Mouse (Mus musculus) common myeloid progenitor, adult 5-6 weeks (primary cell): Measurements from ENCODE around the gene Lyzl6. TPM values are rescaled to one million over a fixed set of nuclear protein-coding genes. Genes with fewer than 3 reads are reported as not detected.

Source experiments
- ATAC-seq: replicated peaks from 2 replicates; pipeline ENCODE4 v1.8.0; 2016; ENCODE audit warnings: low read depth, mild to moderate bottlenecking, moderate TSS enrichment, inconsistent platforms; ENCODE audit not compliant: poor library complexity, severe bottlenecking
- total RNA-seq: library from RNA; stranded (forward); fragments of 200-1000, 187-1606 nt; gene quantifications from 2 replicates; pipeline ENCODE4 v1.2.3, GENCODE M21; 2017

Lyzl6 gene
- total RNA-seq = not detected in 2 replicates

DNA sequence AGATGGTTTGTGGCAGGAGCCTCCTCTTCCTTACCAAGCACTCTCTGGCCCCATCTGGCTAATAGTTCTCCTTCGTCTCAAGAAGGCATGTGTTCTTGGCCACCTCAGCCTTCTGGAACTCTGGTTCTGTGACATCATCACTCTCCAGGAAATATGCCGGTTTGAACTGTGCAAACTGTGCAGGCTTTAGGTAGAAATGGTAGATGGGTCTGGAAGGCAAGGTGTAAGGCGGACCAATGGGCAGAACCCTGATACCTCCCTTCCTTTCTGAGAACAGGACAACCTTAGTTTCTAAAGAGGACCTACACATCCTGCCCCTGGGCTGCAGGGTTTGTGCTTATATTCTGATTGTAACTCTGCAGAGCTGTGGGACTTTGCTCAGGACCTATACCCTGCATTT, at the start of gene Lyzl6:
Gene Lyzl6, minus strand, starts transcription at position 101 of the 400 bp plus-strand sequence.
- no peak for ATAC-seq

DNA sequence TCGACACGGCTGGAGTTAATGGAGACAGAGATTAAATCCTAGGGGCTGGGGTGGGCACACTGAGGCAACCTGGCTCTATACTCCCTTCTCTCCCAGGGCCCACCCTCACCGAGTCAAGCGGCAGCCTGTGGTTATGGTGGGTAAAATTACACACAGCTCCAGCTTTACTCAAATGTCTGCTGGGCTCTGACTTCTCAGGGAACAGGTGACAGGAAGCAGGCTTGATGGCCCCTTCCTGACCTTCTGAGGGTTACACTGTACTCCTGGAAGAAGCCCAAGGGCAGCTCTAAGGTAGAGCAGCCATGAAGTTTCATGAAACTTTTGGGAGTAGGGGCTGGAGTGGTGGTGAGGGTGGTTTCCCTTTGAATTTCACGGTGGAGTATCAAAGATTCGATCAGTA, 48.0 kb upstream of the Lyzl6 start:
- ATAC-seq = peak; percentile 27

DNA sequence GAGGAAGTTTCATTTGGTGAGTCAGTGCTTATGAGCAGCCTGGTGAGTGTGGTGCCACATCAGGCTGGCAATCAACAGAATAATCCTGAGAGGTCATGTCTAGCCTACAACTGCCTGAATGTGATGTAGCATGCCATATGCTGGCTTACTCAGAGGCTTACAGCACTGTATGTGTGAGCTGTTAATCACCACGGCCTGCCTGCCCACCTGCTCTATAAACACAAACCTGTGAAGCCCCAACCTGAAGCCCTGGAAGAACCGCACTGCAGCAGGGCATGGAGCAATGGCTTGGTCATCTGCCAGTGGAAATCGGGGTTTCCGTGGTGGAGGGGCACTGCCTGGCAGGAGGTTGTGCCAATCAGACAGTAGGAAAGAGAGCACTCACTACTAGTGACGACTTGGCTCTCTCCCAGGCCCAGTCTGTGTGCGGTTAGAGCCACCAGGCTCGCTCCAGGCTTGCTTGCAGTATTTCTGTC, 46.6 kb upstream of the Lyzl6 start:
- peak; percentile 76 for ATAC-seq

DNA sequence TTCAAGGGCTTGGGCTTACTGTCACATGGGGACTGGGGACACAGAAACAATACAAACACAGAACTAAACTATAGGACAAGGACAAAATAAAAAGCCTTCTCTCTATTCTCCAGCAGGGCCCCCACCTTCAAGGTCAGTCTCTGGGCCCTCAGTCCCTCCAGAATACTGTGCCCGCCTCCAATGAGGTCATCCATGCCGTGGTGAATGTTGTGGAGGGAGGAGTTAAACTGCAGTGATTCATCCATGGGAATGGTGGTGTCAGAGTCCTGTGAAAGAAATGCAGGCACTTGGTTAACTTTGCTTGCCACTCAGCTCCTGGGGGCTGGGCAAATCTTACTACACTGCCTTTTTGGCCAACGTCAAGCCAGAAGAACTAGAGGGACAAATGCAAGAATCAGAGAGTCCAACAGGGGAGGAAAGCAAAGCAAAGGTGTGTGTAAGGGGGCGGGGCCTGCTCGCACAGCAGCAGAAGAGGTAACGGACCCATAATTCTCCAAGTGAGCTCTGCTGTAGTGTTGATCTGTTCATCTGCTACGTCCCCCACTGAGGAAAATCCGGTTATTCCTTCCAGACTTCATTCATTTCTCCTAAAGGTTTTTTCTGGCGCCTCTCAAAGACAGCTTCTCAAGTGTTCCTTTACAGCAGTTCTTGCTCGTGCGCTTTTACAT, 45.1 kb upstream of the Lyzl6 start:
- no peak for ATAC-seq

DNA sequence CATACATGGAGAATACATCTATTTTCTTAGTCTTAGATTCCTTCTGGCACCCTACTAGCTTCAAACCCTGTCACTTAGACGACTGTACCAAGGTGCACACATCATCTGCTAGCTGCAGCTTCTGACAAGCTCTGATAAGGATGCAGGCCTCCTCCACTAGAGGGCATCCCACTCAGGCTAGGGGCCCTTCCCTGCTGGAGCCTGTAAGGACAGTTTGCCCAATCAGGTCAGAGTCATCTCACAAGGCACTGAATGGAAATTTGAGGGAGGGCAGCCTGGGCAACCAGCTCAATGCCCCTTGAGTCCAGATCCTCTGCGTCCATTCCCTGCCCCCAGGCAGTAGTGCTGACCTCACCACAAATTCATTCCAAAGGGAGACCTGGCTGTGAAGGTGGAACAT, 38.4 kb upstream of the Lyzl6 start:
- ATAC-seq = peak; percentile 78

DNA sequence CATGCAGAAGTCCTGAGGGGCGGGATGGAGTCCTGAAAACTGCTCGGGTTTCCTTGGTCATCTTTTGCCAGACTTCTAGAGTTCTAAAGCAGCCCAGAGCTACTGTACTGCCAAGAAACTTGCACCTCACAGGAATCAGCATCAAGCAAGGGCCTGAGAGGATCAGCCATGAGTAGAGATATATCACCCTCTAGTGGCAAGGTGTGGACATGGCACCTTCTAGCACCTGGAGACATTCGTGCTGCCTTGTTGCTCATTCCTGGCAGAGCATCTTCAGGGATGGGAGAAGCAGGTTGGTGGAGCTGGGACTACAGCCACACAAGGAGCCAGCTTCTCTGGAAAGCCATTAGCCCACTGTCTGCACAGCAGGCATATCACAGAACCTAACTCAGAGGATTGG, 36.9 kb upstream of the Lyzl6 start:
- peak; percentile 78 for ATAC-seq

DNA sequence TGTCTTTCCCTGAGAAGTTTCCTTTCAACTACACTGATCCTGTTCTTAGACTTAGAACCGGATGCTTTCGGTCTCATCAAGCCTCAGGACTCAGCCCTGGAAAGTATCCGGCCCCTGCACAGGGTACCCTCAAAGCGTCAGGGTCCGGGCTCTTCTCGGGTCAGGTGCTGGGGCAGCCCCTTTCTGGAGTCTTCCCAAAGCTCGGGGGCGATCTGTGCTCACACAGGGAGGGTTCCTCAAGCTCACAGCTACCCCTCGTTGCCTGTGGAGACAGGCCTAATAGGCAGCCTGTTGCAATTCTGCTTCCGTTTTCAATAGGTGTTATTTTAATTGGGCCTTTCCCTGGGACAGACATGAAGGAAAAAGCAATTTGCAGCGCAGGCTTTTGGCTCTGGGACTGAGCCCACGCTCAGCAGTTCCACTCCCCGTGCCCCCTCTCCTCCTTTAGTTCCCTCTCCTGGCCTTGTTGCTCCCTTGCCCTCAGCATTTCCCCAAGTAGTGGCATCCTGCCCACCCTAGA, 28.3 kb upstream of the Lyzl6 start:
- ATAC-seq = no peak

DNA sequence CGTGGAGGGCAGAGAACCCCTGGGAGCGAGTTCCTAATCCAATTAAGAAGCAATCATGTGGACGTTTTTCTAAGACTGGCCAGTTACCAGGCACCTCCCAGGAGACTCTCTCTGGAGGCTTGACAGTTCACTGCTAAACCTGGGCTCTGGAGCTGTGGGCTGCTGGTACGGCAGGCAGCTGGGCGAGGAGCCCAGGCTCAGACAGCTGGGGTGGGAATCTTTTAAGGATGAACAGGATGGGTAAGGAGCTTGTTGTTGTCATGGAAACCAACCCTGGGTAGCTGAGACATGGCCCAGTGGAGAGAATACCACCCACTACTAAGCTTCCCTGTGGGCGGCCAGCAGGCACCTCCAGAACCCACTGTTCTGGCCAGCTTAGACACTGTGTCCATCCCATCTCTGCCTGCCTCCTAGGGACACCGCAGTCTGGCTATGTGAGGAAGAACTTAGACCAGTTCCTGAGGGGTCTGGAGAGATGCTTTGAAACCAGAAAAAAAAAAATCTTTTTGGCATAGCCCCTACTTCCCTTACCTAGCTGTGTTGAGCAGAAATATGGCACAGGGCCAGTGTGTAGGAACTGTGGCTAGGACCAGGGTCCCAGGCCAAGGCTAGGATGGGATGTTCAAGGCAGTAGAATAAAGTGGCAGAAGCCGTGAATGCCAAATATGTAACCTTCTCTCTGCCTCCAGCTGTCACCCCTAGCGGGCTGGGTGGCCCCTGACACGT, 27.7 kb upstream of the Lyzl6 start:
- no peak for ATAC-seq

DNA sequence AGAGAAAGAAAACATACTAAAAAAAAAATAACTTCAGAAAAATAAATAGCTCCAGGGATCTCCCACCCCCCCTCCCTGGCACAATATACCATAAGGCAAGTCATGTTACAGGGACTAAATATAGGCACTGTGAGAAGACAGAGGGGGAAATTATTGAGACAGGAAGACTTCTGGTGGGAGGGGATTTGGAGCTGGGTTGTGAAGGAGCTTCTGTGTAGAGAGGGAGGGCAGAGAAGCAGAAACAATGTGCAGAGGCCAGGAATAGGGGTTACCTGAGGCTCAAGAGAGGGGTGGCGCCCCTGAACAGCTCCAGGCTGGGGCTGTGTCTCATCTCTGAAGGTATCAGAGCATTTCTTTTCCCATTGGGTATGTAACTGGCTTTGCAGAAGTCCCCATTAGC, 27.0 kb upstream of the Lyzl6 start:
- ATAC-seq = no peak

DNA sequence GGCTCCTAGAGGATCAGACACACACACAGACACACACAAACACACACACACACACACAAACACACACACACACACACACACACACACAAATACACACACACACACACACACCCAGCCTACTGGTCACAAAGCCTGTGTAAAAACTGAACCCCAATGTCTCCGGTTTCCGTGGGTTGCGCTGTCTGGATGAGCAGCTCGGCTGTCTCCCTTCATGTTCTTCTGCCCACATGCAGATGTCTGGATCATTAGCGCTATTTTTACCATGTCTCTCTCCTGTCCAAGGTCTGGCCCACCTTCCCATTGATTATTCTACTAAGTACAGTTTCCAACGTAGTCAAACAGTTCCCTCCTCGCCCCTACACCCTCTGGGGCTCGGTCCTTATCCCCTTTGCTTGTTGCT, 24.4 kb upstream of the Lyzl6 start:
- no peak for ATAC-seq

DNA sequence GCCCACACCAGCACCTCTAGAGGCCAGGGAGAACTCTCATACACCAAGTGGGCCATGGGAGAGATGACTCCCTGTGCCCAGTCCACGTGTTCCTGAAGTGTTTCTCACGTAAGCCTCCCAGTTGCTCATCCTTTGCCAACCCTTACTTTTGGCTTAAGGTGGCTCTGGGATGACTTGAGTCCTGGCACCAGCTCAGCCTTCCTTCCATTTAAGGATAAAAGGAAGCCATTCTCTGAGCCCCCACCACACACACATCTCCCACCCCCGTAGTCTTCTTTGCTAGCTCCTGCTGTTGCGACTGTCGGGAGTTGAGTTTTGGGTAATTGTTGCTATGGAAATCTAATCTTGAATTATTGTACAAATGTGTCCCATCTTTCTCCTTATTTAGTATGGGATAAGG, 23.9 kb upstream of the Lyzl6 start:
- ATAC-seq = no peak

DNA sequence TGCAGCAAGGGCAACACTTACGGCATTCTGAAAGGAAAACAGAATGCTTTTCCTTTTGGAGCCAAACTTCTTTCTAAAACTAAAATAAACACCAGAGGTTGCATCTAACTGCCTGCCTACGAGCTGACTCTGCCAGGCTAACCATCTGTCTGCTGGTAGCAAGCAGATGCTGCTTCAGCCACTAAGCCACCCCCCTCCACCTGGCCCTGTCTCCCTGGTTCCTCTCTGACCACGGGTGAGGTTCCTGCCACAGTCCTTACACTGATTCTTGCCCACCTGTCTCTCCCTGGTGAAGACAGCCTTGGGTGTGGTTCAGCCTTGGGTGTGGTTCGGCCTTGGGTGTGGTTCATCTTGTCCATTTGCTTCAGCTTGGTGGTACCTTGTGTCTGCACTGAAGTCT, 23.2 kb upstream of the Lyzl6 start:
- ATAC-seq = no peak

DNA sequence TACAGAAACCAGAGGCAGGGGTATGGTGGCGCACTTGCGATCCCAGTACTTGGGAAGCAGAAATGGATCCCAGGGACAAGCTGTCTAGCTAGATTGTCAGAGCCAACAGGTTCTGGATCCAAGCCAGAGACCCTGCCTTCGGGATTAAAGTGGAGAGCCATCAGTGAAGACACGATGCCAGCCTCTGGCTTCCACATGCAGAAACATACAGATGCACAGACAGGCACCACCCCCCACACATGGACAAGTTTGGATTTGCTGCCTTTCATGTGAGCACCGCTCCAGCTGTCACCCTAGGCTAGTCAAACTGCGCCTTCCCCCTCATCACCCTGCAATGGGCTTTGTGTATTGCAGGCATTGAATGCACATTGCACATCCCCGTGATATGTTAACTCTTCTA, 19.5 kb upstream of the Lyzl6 start:
- no peak for ATAC-seq

DNA sequence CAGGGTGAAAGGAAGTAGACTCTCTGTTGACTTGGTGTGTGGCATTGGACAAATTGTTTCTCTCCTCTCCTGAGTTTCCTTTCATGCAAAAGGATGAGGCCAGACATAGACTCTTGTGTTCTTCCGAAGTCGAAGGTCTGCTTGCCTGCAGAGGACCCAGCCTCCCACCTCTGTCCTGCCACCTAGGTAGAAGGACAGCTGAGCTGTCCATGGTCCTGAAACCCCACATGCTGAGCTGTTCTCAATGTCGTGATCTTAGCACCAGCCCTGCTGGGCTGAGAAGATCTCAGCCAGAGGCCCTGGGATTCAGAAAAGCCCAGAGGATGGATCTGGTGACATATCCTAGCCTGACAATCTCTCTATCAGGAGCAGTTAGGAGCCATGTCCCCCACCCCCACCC, 17.8 kb upstream of the Lyzl6 start:
- peak; percentile 56; the same call in 1 of the 2 replicates for ATAC-seq

DNA sequence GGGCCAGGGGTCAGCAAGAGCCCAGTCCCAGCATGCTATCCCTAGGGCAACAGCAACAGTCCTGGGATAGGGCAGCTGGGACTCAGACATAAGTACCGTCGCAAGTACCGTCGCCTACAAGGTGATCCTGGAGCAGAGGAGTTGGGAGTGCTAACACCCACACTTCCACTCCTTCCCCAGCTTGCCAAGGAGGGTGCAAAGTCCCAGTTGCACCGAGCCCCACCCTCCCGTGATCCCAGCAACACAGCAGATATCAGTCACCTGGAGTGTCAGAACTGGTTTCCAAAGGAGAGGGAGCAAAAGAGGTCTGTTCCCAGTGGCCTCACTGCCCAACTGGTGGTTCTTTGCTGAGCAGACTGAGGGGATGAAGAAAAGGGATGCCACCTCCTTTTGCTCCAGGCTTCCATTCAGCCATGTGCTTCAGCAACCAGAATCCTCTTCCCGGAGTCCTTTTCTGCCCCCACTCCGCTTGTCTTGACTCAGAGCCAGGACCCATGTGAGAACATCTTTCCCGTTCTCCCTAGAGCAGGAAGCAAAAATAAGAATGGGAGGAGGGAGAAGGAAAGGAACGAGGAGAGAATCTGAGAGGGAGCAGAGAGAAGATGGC, 14.8 kb upstream of the Lyzl6 start:
- ATAC-seq = no peak

DNA sequence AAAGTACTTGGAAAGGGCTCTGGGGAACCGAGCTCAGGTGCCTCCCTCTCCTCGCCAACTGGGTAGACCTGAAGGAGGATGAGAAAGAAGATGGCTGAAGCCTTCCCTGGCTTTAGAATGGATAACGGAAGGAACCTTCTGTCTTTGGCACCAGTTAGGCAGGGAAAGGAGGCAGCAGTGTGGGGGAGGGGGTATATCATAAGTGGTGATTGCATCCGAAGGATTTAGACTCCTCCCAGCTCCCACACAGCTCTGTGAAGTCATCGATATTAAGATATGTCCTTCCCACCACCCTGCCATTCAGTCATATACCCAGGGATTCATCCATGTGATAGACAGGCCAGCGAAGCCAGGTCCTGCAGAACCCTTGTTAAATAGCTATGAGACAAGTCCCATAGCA, 12.7 kb upstream of the Lyzl6 start:
- ATAC-seq = no peak

DNA sequence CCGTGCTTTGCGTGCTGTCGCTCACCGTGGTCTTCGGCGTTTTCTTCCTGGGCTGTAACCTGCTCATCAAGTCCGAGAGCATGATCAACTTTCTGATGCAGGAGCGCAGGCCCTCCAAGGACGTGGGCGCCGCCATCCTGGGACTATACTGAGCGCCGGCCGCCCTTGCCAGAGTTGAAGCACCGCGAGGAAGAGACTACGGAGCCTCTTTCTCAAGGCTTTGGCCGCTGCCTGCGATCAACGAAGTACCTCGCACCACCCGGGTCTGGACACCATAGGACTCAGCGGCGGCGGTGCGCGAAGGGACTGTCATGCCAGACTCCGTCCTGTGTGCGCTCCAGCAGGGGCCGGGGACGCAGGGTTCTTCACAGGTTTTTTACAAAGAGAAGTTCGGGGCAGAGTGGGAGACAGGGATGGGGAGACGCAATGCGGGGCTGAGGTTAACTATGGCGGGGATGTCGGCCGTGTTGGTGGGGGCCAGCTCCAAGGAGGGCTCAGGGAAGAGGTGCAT, 11.3 kb upstream of the Lyzl6 start:
- ATAC-seq = no peak

DNA sequence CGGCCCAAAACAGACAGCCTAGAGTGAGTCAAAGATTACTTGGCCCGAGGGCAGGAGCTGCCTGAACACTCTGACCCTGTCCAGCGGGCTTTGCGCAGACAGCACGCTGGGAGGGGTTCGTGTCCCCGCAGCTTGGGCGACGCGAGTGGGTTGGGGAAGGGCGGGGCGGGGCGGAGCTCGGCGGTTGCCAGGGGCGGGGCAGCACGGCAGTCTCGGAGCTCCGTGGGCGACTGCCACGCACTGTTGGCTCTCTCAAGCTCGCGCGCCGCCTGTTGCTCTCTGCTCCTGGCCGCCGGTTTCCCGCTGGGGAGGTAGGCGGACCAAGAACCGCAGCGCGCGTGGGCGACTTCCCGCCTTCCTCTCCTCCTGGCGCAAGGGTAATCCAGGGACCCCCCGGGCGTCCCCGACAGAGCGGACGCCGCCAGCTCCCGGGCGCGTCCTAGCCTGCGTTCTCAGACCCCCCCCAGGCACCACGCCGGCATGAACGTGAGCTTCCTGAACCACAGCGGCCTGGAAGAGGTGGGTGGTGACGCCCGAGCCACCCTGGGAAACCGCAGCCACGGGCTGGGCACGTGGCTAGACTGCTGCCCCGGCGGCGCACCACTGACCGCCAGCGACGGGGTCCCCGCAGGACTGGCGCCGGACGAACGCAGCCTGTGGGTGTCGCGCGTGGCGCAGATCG, 10.8 kb upstream of the Lyzl6 start, which contains the start of gene Rprml:
Gene Rprml, plus strand, starts transcription at position 270 of the 682 bp plus-strand sequence.
- ATAC-seq = 0 out of 2 replicates have a peak, but pooled peaks have one; percentile 11

DNA sequence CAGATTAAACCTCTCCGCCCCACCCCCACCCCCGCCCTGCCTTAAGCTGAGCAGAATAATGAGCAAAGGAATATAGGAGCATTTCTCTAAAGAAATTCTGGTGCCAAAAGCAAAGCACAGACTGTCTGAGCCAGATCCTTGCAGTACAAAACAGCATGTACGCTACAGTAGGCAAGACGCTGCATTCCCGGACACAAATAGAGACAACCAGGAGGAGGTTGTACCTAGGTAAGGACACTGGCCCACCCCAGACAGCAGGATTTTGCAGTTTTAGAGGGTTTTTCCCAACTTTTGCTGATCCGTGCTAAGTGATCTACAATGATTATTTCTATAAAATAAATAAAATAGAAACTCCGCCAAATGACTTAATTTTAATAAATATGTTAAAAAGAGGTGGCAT, 10.0 kb upstream of the Lyzl6 start:
- no peak for ATAC-seq

DNA sequence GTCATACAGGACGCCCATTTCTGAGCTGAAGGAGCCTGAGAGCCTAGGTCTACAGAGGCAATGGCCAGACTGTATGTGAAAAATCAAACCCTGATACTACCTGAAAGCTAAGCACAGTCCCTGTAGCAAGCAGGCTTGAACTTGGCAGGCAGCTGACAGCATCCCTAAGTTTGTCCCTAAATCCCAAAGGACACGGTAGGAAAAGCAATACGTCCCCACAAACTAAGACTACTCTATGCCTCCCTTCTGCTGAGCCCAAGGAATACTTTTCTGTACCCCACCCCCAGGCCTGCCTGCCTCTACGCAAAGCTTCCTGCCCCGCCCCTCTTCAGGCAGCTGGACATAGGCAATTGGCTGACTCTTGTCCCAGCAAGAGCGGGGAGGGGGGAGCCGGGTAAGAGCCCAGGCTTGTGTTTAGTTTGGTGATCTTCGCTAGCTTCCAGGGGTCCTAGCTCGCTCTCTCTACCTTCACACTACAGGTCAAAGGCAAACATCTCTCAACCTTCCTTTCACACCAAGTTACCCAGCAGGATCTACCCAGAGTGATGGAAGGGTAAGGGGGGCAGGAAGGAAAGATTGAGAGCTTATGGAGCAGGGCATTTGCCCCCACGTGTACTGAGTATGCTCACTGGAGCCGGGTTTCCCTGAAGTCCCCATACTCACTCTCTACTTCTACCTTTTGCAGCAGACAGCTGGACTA, 9.4 kb upstream of the Lyzl6 start:
- ATAC-seq = no peak
